Mouse (Mus musculus) monocyte, adult 5-6 weeks (primary cell): Measurements from ENCODE around the gene Osbpl5. TPM values are rescaled to one million over a fixed set of nuclear protein-coding genes. Genes with fewer than 3 reads are reported as not detected.
A peak's percentile ranks its signal among the peaks of the same experiment; 100 is the strongest.
"Not testable (repeated sequence)": the region's sequence is repeated elsewhere in the genome, so short reads cannot be mapped to it uniquely, and the experiment has no call there.

Experiments
- ATAC-seq: fragments of 153-309, 156-312 bp; replicated peaks from 2 replicates; pipeline ENCODE4 v1.8.0; 2017; ENCODE audit warnings: mild to moderate bottlenecking; ENCODE audit not compliant: low TSS enrichment, insufficient number of reproducible peaks, severe bottlenecking, poor library complexity, low FRiP score
- total RNA-seq: library from RNA; stranded (forward); fragments of 200-1000, 200-491, 200-594 nt; gene quantifications from 3 replicates; pipeline ENCODE4 v1.2.3, GENCODE M21; 2017

Gene Osbpl5
- total RNA-seq, 1 experiment from 2014 or later = 16.1 TPM

- not testable (repeated sequence) for ATAC-seq
Observed at GRCm38 (mm10) chr7:143680836-143681235, 75.9 kb downstream of the Osbpl5 start.

- not testable (repeated sequence) for ATAC-seq
Observed at GRCm38 (mm10) chr7:143679650-143680049, 77.1 kb downstream of the Osbpl5 start.

GRCm38 (mm10) chr7:143666427-143667311 lies 90.1 kb downstream of the Osbpl5 start:
- ATAC-seq = peak; percentile 62; the same call in 1 of the 2 replicates

GRCm38 (mm10) chr7:143663470-143663869 lies 93.3 kb downstream of the Osbpl5 start:
- no peak for ATAC-seq

- no peak for ATAC-seq
Observed at GRCm38 (mm10) chr7:143660797-143661196, 96.0 kb downstream of the Osbpl5 start.

GRCm38 (mm10) chr7:143649769-143650346 lies 106.9 kb downstream of the Osbpl5 start:
- peak; percentile 19; the same call in 1 of the 2 replicates for ATAC-seq

GRCm38 (mm10) chr7:143649034-143649768 lies 107.6 kb downstream of the Osbpl5 start, which contains the start of gene Tnfrsf22:
TSS of gene Tnfrsf22 (minus strand) at chr7:143649661.
- peak; percentile 99 for ATAC-seq

- not testable (repeated sequence) for ATAC-seq
Observed at GRCm38 (mm10) chr7:143643949-143644348, 112.8 kb downstream of the Osbpl5 start.

Other genes with a start within 250 kb of the Osbpl5 start
- 121 to 136 TPM (median 124 TPM) in 3 replicates for gene Nap1l4, start 207.9 kb downstream of the Osbpl5 start, total RNA-seq
- gene Cars, start 156.9 kb downstream of the Osbpl5 start, total RNA-seq = 19.9 to 54.1 TPM (median 40.4 TPM) in 3 replicates
- gene Tnfrsf26, start 128.3 kb downstream of the Osbpl5 start, total RNA-seq = 4.9 to 8.9 TPM (median 8.1 TPM) in 3 replicates
- gene Tnfrsf22, start 107.3 kb downstream of the Osbpl5 start, total RNA-seq = 0.57 to 1.9 TPM (median 0.68 TPM) in 3 replicates
- gene Tnfrsf23, start 71.1 kb downstream of the Osbpl5 start, total RNA-seq = 0.58 to 1.1 TPM in 2 of 3 replicates, not detected in the other
- gene Mrgprg, start 10.0 kb upstream of the Osbpl5 start, total RNA-seq = not detected in 3 replicates
- gene Mrgpre, start 27.5 kb upstream of the Osbpl5 start, total RNA-seq = 0.29 to 0.32 TPM in 2 of 3 replicates, not detected in the other
- gene Nadsyn1, start 65.9 kb upstream of the Osbpl5 start, total RNA-seq = 9.3 to 24.7 TPM (median 20.9 TPM) in 3 replicates
- 1.4 to 9.9 TPM (median 3.2 TPM) in 3 replicates for gene Dhcr7, start 66.2 kb upstream of the Osbpl5 start, total RNA-seq
- gene Gm498, start 109.9 kb upstream of the Osbpl5 start, total RNA-seq = not detected in 3 replicates
- gene Shank2, start 244.9 kb upstream of the Osbpl5 start, total RNA-seq = 0.10 TPM in 1 of 3 replicates, not detected in the others